Mouse (Mus musculus) liver (tissue): Measurements from ENCODE around the gene Znrf4.
A peak's percentile ranks its signal among the peaks of the same experiment; 100 is the strongest.
"Not testable (repeated sequence)": the region's sequence is repeated elsewhere in the genome, so short reads cannot be mapped to it uniquely, and the experiment has no call there.

Source experiments
- DNase-seq: peaks from one replicate; pipeline ENCODE4 v3.0.0-alpha.2; 2020; ENCODE audit warnings: mixed read lengths

The Znrf4 gene

GRCm38 (mm10) chr17:56524943-56525342 is 12.7 kb upstream of the Znrf4 start:
- no peak for DNase-seq

- no peak for DNase-seq
These were observed 10.5 kb upstream of the Znrf4 start for GRCm38 (mm10) chr17:56522744-56523143.

GRCm38 (mm10) chr17:56515690-56516410 is 3.6 kb upstream of the Znrf4 start:
- DNase-seq = no peak

GRCm38 (mm10) chr17:56514916-56515315 is 2.7 kb upstream of the Znrf4 start:
- no peak for DNase-seq

- no peak for DNase-seq
These were observed 2.1 kb upstream of the Znrf4 start for GRCm38 (mm10) chr17:56514330-56514729.

- DNase-seq = no peak
These were observed 532 bp downstream of the Znrf4 start for GRCm38 (mm10) chr17:56511707-56512090.

- no peak for DNase-seq
These were observed 1.1 kb downstream of the Znrf4 start for GRCm38 (mm10) chr17:56510970-56511706.

- DNase-seq = no peak
These were observed 1.7 kb downstream of the Znrf4 start for GRCm38 (mm10) chr17:56510473-56510969.

GRCm38 (mm10) chr17:56509707-56510472 is 2.3 kb downstream of the Znrf4 start:
- peak; percentile 61 for DNase-seq

- DNase-seq = no peak
These were observed 3.1 kb downstream of the Znrf4 start for GRCm38 (mm10) chr17:56509021-56509640.

GRCm38 (mm10) chr17:56507161-56508068 is 4.8 kb downstream of the Znrf4 start:
- DNase-seq = peak; percentile 90

GRCm38 (mm10) chr17:56506417-56507065 is 5.7 kb downstream of the Znrf4 start:
- no peak for DNase-seq

- DNase-seq = no peak
These were observed 6.8 kb downstream of the Znrf4 start for GRCm38 (mm10) chr17:56505401-56505800.

- DNase-seq = no peak
These were observed 9.7 kb downstream of the Znrf4 start for GRCm38 (mm10) chr17:56502526-56502925.

- DNase-seq = not testable (repeated sequence)
These were observed 10.4 kb downstream of the Znrf4 start for GRCm38 (mm10) chr17:56501635-56502400.

GRCm38 (mm10) chr17:56499229-56499628 is 13.0 kb downstream of the Znrf4 start:
- no peak for DNase-seq

GRCm38 (mm10) chr17:56494480-56494879 is 17.8 kb downstream of the Znrf4 start:
- DNase-seq = no peak

- DNase-seq = no peak
These were observed 18.4 kb downstream of the Znrf4 start for GRCm38 (mm10) chr17:56493841-56494240.

GRCm38 (mm10) chr17:56490438-56491152 is 21.6 kb downstream of the Znrf4 start:
- no peak for DNase-seq

- no peak for DNase-seq
These were observed 24.2 kb downstream of the Znrf4 start for GRCm38 (mm10) chr17:56488028-56488427.
